Mouse (Mus musculus) kidney, adult 11 months (tissue): ENCODE measurements at regions not wholly inside any gene's neighbourhood (a gene's known extent, or its start where the extent isn't known, plus 50 kb on each side); places are given as distances from the start of the nearest gene placed in this dataset.

Source experiments
- DNase-seq: peaks from one replicate; pipeline ENCODE4 v3.0.0; 2022

DNA sequence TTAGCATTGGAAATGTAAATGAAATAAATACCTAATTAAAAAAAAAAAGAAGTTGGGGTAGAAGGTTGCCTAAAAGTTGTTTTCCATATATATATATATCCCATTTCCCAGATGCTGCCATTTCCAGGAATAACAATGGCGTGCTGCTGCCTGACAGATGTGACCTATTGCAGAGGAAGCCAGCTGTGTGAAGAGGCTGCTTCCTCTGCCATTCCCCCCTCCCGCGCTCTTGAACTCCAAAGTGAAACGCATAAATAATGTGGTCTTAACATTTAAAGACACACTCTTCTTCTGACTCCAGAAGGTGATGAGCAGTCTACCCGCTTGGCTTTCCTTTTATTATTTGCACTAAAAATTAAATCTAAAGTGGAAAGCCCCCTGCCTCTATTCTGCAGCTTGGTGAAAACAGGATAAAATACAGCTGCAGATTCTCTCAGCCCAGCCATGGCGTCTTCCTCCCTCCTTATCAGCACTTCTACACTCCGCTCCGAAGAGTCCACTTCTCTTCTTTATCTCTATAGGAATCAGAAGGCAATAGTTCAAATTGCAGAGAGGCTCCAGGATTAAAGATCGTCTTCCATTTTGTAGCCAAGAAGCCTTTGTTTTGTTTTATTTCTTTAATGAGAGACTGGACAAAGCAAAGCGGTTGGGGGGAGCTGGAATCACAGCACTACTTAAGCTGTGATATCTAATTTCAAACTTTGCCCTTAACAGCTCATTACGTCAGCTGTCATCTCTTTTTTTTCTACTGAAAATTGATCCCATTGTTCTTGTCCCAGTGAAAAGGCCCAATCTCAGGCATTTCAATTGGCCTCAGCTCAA is 385.1 kb downstream of the Rapgef2 start:
- no peak for DNase-seq

DNA sequence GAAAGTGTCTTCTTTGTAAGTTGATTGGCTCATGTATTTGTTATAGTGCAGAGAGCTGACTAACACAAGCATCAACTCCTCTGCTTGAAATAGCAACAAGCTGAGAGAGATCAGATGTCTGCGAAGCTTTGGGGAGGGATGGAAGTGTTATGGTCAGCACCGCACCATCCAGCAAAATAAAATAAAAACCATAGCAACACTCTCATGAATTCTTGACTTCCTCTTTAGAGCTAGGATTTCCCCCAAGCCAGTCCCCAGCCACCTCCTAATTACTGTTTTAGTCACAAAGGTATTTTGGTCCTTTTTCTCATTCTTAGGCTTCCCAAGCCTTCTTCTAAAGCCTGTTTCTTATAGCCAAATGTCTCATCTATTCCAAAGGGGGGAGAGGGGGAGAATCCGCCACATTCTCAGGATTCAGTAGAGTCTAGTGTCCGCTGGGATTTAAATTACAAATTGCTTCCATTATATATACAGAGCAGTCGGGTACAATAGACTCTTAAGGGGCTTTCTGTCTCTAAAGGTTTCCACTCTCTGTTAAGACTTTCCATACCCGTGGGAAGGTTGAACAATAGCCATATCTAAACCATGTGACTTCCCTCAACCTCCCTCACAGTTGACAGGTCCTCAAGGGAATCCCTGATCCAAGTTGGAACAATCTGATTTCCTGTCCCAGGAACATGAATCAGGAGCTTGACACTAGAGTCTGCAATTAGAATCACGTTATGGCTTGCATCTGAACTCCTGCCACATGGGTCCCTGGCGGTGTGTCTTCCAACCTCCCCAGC is 386.7 kb downstream of the Rapgef2 start:
- no peak for DNase-seq

DNA sequence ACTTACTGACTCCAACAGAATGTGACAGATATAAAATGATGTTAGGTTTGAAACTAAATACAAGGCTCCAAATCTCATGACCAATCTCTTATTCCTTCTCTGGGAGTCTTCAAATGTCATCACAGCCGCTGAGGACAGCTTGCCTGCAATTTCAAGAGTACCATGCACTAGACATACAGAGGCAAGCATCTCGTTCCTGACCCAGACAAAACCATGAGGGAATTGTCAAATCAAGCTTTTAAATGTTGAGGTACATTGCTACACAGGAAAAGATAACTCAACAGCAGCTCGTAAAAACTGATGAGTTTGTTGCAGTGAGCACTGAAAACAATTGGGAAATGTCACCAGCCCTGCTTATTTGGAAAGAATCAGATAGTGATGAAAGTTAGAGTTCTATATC is 397.0 kb downstream of the Rapgef2 start:
- DNase-seq: no peak

DNA sequence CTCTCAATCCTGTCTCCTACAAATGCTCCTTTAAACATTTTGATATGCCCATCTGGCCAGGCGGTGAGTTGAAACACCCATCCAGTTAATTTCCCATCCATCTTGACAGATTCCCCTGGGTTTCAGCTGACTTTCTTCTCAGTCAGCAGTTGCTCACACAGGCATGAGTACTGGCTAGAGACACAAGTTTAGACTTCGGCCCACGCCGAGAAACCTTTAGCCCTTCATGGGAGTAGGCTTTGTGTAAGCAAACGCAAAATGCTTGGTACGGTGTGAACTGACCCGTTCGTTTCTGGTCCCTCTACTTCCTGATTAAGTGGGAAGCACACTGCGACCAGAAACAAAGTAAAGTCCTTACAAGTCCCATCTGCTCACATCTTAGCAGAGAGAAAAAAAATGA is 401.6 kb downstream of the Rapgef2 start:
- peak; percentile 50 for DNase-seq

DNA sequence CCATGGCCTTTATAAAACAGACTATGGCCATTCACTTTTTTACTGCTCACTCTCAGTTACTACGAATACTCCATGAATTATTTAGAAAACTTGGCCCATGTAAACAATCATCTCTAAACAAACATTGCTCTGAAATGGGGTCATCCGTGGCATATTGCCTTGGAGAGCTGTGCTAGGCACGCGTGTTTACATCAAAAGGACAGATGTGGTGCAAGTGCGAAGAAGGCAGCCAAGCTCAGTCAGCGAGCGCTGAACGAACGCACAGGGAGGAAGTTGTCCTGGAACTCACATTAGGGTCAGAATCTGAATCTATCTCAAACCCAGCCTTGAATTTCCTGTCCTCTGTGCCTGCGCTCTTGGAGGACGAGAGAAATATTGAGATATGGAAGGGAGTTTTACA is 402.3 kb downstream of the Rapgef2 start:
- DNase-seq: no peak

DNA sequence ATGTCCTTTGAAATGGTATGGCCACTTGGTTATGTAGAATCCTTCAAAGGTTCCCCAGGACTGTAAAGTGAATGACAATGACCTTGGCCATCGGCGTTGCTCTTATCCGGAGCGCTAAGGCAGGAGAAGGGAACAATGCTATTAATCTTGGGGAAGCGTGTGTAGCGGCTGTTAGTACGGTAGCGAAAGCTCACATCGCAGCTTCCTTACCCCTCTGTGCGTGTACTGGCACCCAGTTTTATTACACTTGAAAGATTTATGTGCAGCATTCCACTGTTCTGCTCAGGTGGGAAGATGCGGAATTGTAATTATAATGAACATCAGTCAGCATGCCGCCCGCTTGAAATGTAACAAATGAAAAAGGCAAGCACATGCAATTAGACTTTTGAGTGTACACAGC is 406.2 kb downstream of the Rapgef2 start:
- DNase-seq: no peak

DNA sequence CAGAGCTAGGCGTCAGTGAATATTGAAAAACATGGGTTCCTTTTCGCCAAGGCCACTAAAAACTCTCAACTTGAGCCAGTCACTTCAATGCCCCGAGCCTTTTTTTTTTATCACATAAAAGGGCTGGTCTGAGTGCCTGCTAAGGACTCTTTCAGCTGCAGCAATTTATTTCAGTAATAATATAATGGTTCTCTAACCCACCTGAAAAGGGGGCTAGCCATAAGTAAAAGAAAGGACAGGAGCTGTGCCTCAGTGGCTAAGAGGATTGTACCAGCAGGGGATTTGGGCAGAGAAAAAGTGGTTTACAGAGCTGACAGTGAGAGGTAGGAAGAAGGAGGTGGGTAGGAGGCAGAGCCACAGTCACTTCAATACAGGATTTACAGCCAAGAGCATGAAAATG is 409.0 kb downstream of the Rapgef2 start:
- DNase-seq: no peak

DNA sequence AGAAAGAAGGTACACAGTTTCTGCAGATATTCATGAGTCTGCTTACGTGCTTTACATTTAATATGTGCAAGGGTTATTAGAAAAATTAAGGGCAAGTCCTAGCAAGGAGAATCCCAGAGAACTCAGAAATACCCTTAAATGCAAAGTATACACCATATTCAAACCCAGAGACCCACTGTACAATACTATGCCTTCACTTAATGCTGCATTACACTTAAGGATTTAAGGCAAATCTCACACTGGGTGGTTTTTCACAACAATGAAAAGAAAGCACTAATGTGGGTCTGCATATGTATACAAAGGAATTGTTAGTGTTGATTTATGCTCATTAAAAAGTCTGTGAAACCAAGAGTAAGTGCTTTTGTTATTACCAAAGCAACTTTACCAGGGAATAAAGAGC is 419.4 kb downstream of the Rapgef2 start:
- no peak for DNase-seq

DNA sequence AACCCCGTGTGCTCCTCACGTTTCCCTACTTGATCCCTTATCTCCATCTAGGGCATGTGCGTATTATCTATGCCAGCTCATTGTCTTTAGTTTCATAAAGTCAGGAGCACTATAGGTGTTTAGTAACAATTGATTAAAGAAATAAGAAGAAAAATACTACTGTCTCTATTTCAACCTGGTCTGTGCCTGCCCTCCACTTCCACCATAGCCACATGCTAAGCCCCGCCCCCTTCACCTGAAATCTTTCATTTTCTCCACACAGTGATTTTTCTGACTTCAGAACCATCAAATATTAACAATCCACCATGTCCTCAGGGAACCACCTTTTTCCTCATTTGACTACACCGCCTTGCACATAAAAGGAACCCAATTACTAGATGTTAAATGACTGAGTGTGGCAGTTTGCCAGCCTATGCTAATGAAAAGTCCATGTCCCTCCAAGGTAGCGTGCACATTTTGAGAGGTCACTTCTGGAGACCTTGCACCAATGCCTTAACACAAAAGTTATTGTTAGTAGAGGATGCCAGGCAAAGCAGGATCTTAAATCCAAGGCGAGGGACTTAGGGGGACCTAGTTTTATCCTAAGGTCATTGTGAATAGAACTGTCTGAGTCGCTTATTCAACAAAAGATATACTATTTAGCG is 420.1 kb downstream of the Rapgef2 start:
- DNase-seq: no peak

DNA sequence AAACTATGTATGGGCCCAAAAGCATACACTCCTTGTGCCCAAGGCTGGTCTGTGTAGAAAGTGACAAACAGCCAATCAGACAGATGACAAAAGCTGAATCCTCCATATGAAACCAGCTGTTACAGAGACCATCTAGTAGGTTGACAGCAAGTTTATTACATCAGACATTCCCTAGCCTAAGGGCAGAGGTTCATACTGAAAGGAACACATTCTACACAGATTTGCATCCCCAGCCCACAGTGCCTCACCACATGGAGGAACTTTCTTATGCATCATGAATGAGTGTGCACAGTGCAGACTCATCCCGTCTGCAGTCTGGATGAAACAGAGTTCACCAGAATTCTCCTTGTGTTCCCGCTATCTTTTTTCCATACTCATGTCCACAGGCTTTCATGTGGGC is 423.3 kb downstream of the Rapgef2 start:
- DNase-seq: no peak

DNA sequence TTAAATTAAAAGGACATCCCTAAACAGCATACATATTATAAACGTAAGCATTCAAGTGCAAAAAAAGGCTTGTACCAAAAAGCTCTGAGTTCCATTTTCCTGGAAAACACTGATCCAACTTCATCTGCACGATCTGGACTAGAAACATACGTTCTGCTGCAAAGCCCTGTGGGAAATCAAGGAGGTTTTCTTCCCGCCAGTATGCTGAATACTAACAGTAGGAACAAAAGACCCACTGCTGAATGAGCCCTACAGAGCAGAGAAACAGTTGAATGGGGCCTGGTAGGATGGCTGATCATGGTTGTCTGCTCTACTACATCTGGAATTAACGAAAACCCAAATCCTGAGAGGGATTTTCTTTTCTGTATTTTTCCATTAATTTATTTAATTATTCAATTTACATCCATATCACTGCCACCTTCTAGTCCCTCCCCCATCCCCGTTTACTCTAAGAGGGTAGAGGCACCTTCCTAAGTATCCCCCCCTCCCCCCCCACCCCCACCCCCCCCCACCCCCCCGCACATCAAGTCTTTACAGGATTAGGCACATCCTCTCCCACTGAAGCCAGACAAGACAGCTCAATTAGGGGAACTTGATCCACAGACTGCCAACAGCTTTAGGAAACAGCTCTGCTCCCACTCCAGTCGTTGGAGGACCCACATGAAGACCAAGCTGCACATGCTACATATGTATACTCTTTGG is 439.5 kb downstream of the Rapgef2 start:
- DNase-seq: no peak

DNA sequence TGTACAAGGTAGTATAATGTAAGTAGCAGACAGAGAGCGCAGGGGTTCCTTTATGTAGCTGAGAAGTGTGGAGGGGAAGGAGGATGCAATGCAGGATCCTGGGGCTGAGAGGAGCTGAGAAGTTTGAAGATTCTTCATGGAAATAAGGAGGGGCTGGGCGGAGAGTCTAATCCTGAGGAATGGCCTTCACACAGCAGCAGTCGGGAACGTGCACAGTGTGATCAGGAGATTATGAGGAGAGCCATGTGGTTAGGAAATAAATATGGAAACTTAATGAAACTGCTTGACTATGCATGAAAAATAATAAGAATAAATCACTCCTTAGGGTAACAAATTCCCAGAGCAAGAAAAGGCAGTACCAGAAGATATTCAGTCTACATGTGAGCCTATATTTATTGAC is 445.1 kb downstream of the Rapgef2 start:
- DNase-seq: no peak

DNA sequence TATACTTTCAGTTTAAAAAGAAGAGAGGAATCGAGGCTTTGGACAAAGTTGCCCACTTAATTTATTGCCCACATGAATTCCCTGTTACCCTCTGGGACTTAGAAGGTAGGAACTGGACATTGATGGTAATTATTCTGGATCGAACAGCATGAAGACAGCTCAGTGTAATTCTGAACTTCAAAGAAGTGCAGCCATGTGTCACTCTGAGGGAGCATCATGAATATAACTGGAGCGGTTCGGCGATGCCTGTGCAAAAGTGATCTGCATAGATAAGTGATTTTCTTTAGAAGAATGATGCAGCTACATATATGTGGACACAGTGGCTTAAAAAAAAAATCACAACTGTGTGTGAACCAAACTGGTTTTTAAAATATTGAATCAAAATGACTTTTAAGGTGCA is 449.5 kb downstream of the Rapgef2 start:
- DNase-seq: no peak

DNA sequence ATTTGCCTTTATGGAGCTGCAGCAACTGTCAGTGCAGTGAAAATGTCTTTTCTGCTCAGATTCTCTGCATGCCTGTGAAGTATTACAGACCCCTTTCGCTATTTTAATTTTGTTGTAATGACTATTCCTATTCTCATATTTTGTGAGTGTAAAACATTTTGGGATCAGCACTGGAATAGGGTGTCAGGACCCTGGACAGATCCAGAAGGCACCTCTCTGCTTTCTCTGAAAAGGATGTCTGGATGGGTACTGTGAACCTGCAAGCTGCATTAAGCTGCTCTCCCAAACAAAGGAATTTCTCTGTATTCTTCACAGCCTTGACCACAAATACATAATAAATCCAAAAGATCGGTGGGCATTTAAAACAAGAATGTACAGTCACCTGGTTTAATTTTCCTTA is 460.8 kb downstream of the Rapgef2 start:
- DNase-seq: no peak

DNA sequence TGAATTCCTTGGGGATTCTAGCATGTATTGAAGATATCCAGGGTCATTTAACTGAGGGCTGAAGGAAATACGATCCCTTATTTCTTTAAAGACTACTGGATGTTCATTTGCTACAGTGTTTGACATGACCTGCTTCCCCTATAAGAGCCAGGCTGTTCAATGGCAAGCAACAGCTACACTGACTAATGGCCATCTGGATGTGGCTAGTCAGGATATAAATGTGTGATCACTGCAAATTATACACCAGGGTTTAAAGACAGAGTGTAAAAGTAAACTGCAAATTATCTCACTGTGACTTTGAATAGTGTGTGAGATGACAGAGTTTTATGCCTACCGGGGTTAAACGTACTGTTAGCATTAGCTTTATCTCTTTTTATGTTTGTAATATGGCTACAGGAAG is 473.9 kb downstream of the Rapgef2 start:
- DNase-seq: no peak

DNA sequence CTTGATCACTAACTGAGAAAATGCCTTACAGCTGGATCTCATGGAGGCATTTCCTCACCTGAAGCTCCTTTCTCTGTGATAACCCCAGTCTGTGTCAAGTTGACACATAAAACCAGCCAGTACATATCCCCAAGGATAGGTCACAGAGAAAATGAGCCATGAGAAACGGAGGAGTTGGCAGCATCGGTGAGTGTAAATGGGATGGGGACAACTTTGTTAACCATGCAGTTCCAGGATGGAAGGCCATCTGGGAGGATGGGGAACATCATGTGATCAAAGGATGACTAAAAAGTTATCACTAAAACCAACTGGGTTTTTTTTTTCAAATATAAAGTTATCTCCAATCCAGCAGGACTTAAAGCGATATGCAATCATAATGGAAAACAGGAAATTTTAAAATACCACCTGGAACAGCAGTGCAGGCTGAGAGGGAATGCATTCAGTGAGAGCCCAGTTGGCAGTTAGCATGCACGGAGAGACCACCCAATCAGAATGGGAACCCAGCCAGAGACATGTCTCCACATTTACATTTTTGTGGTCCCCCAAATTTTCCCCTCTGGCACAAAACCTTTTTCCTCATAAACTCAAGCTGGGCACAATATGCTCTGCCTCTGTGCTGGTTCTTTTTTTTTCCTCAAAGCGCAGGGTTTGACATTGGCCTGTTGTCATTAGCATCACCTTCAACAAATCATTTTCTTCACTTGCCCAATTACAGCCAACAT is 475.7 kb downstream of the Rapgef2 start:
- no peak for DNase-seq

DNA sequence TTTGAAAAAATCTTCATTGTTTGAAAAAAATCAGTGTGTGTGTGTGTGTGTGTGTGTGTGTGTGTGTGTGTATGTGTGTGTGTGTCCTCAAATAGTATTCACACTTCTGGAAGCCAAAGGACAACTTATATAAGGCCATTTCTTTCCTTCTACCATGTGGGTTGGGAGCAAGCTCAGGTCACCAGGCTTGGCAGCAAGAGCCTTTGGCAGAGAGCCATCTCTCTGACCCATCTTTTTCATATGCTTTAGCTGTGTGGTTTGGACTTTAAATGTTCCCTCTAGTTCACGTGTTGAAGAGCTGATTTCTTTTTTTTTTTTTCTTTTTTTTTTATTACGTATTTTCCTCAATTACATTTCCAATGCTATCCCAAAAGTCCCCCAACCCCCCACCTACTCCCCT is 483.1 kb downstream of the Rapgef2 start:
- DNase-seq: peak; percentile 80

DNA sequence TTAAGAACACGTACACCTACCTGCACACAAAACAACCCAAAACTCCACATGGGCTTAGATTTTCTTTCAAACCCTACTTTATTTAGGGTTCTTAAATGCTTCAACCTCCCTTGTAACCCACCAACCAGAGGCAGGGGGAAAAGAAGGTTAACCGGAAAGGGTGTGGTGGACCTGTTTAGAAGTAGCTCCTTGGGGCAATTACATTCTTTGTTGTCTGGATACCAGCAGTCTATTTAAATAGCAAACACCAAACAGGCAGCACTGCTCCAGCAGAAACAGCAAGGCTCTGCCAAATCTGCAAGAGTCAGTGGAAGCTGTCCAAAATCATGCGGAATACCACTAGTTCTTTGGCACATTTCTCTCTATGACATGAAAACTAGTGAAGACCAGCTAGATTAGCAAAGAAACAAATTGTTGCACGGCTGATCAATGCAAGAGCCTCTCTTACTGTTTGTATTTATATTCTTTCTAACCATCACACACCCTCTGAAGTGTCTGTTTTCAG is 490.3 kb downstream of the Rapgef2 start:
- no peak for DNase-seq

DNA sequence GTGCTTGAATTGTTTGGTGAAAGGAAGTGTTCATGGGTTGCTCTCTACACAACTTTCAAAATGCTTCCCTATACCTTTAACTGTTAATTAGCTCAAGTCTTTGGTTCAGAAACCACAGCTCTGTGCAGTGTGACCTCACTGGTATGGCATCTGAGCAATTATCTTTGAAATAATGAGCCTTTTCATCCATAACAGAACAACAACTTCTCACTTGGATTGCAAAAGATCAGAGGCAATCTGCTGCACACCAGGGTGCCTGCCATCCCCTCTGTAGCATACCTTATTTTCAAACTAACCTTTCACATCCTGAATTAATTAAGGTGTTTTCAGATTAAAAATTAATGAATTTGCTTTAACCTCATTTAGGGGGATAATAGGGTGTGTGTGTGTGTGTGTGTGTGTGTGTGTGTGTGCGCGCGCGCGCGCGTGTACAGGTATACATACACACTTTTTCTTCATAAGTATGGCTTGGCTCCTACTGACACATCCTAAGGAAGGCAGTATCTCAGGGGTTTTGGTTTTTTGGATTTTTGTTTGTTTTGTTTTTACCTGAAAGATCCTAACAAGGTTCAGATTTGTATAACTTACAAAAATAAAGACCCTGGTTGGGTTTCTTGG is 493.8 kb downstream of the Rapgef2 start:
- no peak for DNase-seq

DNA sequence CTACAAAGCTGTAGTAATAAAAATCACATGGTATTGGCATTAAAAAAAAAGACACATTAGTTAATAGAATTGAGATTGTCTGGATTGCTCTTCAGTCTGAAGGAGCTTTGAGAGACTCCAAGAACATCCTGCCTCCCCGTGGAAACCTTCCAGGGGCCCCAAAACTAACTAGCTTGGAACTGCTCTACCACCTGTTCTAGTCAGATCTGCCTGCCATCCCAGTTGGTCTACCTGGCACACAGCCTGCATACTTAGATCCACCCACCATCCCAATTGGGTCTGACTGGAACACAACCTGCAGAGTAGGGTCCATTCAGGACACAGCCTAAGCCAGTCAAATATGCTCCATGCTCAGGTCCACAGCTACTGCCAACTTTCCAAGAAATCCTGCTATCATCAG is 503.6 kb downstream of the Rapgef2 start:
- DNase-seq: no peak

DNA sequence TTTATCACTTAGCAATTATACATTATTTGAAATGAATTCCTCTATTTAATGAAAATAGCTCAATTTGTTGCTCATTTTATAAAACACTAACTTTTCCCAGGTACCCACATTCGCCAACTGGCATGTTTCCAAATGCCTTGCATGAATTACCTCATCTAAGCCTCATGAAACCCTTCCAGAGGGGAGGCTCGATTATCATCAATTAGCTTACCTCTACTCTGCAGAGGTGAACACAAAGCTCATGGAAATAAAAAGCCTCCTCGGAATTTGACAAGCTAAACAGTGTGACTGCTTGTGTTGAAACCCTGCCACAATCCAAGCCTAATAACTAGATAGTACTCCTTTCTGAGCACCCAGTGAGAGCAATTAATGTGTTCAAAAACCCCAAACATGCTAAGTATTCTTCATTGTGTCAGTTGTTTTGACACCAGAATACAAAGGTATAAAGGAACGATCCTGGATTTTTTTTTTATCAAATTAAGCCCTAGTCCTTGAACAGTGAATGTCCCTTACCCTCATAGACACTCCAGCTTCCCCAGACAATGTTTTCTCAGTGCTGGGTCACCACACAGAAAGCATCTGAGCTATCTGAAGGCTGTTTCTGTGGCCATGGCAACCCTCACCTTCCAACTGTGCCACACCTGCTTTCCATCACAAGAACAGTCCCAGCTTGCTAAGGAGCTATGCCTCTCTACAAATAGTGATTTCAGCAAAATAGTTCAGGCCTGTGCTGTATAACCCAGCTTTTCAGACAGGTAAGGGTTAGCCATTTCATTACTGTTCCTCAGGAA is 530.4 kb downstream of the Rapgef2 start:
- no peak for DNase-seq
